Mouse (Mus musculus) 3T3-L1 (cell line): ENCODE results near the gene Myog.
A peak's percentile ranks its signal among the peaks of the same experiment; 100 is the strongest.
"Not testable (repeated sequence)": the region's sequence is repeated elsewhere in the genome, so short reads cannot be mapped to it uniquely, and the experiment has no call there.

Experiments used
- DNase-seq: peaks from one replicate; pipeline ENCODE4 v3.0.0-alpha.2; 2015; ENCODE audit warnings: low read depth, low spot score

The Myog gene

DNA sequence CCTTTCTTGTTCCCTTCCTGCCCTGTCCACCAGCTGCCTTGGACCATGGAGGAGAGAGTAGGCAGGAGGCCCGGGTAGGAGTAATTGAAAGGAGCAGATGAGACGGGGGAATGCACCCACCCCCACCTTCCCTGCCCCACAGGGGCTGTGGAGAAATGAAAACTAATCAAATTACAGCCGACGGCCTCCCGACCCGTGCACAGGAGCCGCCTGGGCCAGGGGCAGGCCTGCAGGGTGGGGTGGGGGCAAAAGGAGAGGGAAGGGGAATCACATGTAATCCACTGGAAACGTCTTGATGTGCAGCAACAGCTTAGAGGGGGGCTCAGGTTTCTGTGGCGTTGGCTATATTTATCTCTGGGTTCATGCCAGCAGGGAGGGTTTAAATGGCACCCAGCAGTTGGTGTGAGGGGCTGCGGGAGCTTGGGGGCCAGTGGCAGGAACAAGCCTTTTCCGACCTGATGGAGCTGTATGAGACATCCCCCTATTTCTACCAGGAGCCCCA, at the start of gene Myog:
Gene Myog (plus strand): TSS at position 392 of the 502 bp plus-strand sequence.
- no peak for DNase-seq

GRCm38 (mm10) chr1:134240701-134241100, 49.1 kb upstream of the Myog start:
- no peak for DNase-seq

- no peak for DNase-seq
Measured at GRCm38 (mm10) chr1:134241298-134241697, 48.5 kb upstream of the Myog start.

- DNase-seq: no peak
Measured at GRCm38 (mm10) chr1:134242286-134242685, 47.5 kb upstream of the Myog start.

DNA sequence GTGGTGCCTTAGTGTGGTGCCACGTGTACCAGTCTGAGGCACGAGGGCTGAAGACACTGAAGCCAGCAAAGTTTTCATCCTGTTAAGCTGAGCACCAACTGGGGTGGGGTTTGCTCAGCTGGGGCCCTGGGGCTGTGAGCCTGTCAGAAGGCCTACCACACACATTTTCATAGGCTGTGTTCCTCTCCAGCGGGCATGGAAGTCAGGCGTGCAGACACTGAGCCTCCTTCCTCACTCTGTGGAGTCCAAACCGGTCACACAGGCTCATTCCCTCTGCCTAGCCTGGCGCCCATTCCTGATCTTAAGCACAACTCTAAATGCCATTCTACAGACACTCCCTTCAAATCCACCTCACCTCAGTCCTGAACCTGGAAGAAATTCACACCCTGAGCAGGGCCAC, 46.3 kb upstream of the Myog start:
- DNase-seq: no peak

GRCm38 (mm10) chr1:134243948-134244914, 45.6 kb upstream of the Myog start:
- DNase-seq: peak; percentile 49

- DNase-seq: no peak
Measured at GRCm38 (mm10) chr1:134245004-134245717, 44.6 kb upstream of the Myog start.

GRCm38 (mm10) chr1:134246590-134246989, 43.2 kb upstream of the Myog start:
- no peak for DNase-seq

- not testable (repeated sequence) for DNase-seq
Measured at GRCm38 (mm10) chr1:134249681-134250080, 40.1 kb upstream of the Myog start.

GRCm38 (mm10) chr1:134264341-134264740, 25.4 kb upstream of the Myog start:
- DNase-seq: no peak

DNA sequence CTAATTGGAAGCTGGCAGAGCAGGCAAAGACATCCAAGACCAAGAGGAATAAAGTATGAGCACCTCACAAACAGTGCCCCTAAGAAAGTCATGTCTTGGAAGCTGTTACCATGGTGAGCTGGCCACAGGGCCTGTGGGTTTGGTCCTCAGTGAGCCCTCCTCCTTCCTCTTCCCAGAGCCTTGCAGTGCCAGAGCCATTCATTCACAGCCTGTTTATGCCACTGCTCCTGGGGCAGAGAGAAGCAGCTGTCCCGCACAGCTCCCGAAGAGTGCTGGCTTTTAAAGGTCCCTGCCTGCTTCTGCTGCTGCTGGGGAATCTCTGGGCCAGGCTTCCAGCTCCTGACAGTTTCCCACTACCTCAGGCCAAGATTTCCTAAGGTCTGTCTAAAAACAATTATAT, 24.0 kb upstream of the Myog start:
- no peak for DNase-seq

GRCm38 (mm10) chr1:134270026-134270425, 19.8 kb upstream of the Myog start:
- DNase-seq: no peak

- no peak for DNase-seq
Measured at GRCm38 (mm10) chr1:134272754-134273250, 17.0 kb upstream of the Myog start.

GRCm38 (mm10) chr1:134273493-134274395, 16.0 kb upstream of the Myog start:
- no peak for DNase-seq

DNA sequence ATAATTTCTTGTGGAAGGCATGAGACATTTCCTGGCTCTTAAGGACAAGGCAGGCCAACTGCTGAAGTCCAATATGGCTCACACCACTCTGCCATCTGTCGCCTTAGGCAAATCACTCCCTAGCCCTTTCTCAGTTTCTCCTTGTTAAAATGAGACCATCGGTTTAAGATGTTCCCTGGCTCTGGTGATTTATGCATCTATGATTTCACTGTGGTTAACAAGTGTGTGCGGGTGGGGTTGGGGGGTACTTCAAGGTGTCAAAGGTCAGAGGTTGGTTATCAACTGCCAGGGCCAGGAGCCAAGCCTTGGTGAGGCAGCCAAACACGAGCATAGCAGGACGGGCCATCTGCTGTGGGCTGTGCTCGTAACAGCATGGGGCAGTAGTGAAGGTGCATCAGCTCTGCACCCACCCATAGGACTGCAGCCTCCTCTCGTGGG, 15.3 kb upstream of the Myog start:
- DNase-seq: no peak

GRCm38 (mm10) chr1:134275616-134276464, 13.9 kb upstream of the Myog start:
- no peak for DNase-seq

GRCm38 (mm10) chr1:134276823-134277222, 13.0 kb upstream of the Myog start:
- no peak for DNase-seq

GRCm38 (mm10) chr1:134280174-134280573, 9.6 kb upstream of the Myog start:
- DNase-seq: no peak

GRCm38 (mm10) chr1:134281563-134281962, 8.2 kb upstream of the Myog start:
- no peak for DNase-seq

- no peak for DNase-seq
Measured at GRCm38 (mm10) chr1:134282342-134282741, 7.4 kb upstream of the Myog start.
